Mouse (Mus musculus): ENCODE data around the gene Brms1. TPM values are rescaled to one million over a fixed set of nuclear protein-coding genes. Genes with fewer than 3 reads are reported as not detected.

Gene Brms1
- polyA plus RNA-seq (2012; rRNA removed), result 41.3 and 46.9 TPM in 2 replicates

DNA sequence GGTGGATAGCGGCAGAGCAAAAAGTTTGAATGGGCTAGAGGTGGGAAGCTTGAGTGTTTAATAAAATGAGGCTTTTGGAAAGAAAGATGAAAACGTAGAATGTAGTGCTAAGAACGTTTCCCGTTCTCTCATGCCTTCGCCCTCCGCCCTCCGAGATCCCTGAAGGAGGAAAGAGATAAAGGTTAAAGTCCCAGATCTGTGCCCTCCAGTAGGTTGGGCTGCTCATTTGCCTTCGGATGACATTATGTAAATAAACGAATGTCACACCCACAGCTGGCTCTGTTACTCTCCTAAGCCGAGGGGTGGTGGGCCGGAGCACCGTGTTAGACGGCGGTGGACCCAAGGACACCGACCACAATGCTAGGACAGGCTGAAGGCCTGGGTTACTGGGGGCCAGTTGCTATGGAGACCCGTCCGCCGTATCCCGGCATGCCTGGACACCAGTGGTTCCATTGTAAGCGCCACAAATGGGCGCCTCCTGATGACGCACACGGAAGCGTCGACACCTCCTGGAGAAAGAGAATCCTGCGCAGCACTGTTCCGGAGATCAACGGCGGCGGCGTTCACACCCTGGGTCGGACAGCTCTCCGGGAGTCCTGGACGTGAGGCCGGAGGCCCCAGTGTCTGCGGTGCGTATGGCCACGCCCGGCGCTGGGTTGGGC, at the start of gene Brms1:
Brms1 (plus strand) TSS at position 493 of the 662 bp plus-strand sequence.

DNA sequence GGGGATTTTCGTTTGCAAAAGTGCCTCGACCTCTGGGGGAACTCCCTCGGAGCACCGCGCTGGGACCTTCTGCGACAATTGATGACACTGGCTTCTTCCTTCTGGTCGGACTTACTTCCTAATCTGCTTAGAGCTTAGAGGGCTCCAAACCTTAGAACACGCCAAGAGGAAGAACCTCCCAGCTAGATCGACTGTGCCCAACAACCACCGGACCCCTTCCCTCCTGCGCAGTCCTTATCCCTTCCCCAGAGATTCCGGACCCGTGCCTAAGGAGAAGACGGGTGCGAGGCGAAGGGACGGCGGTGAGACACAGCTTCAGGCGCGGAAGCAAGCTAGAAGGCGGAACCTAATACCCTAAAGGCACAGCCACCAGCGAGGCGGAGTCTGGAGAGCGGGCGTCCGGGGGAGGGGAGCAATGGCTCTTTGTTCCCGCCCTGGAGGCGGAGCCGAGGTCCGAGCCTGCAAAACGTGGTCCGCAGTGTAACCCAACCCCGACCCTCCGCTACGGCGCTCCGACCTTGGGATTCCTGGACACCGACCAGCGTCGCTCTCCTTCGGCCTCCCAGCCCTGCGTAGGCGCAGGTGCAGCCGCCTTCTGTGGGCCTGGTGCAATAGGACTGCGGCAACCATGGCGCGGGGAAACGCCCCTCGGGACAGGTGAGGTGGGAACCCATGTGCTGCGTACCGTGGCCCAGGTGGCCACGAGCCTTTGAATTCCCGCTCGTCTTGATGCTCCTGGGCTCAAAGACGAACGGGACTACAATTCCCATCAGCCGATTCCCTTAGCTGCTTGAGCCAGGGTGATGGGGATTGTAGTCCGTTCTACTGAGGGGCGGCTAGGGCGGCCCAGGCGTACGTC, 17.3 kb upstream of the Brms1 start, which contains the start of gene Slc29a2:
Slc29a2 (plus strand) TSS at position 240 of the 859 bp plus-strand sequence.

DNA sequence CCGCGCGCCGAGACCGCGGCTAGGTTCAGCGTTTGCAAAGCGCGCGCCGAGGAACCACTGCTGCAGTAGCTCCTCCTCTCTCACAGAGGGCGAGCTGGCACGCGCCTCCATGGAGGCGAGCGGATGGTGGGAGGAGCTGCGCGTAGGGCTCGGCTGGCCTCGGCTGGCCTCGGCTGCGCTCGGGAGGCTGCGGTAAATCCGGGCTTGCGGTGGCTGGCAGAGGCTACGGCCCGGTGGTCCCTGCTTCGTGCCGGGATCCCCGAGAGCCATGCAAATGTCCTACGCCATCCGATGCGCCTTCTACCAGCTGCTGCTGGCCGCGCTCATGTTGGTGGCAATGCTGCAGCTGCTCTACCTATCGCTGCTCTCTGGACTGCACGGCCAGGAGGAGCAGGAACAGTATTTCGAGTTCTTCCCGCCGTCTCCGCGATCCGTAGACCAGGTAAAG, 2.4 kb upstream of the Brms1 start, which contains the start of the genes B4gat1 and AC124502.3:
B4gat1 (plus strand) TSS at position 118 of the 448 bp plus-strand sequence.
AC124502.3 (plus strand) TSS at position 183 of the 448 bp plus-strand sequence.

DNA sequence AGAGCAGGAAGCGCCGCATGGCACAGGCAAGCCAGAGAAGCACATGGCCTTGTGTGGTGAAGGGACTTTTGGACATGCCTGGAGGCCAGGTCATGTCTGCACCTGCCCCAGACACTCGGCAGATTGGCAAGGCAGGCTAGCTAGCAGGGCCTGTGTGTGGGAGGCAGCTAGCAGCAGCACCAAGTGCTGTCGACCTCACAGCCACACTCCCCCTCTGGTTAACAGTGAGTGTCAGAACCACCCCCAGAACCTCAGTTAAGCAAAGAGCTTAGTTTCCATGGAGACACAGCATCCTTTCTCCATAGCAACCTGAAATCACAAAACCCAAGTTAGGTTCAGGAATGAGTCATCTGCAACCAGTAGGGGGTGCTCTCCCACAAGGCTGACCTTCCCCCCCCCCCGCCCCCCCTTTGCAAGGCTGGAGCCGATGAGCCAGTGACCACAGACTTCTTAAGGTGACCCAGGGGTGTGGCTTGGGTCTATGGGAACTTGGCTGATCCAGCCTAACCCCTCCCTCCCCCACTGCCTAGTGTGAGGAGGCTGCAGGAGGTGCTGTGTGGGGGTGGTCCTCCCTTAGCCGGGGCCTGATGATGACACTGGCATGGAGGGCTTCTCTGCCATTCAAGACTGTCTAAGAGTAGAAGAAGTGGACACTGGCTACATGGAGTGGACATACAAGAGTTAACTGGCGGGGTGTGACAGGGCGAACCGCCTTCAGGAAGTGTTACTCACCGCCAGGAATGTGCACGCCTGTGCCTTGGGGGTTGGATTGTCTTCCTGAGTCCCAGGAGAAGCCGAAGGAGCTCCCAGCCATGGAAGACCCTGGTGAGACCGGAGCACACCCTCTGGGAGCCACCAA, 9.1 kb downstream of the Brms1 start, which contains the start of gene Rin1:
Rin1 (plus strand) TSS at position 435 of the 859 bp plus-strand sequence.

DNA sequence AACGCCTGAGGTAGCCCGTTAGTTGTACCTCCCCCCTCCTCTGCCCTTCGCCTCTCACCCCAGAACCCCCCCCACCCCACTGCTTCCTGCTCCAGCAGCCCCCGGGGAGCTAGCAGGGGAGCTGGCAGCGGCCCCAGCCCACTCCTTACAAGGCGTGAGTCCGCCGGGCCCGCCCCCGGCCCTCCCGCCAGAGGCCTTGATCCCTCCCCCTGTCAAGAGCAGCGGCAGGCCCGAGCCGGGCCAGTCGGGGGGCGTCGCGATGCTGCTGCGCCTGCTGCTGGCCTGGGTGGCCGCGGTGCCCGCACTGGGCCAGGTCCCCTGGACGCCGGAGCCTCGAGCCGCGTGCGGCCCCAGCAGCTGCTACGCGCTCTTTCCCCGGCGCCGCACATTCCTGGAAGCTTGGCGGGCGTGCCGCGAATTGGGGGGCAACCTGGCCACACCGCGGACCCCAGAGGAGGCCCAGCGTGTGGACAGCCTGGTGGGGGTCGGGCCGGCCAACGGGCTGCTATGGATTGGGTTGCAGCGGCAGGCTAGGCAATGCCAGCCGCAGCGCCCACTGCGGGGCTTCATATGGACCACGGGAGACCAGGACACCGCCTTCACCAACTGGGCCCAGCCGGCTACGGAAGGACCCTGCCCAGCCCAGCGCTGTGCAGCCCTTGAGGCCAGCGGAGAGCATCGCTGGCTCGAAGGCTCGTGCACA, 26.9 kb downstream of the Brms1 start, which contains the start of gene Cd248:
Cd248 (plus strand) TSS at position 212 of the 703 bp plus-strand sequence.

DNA sequence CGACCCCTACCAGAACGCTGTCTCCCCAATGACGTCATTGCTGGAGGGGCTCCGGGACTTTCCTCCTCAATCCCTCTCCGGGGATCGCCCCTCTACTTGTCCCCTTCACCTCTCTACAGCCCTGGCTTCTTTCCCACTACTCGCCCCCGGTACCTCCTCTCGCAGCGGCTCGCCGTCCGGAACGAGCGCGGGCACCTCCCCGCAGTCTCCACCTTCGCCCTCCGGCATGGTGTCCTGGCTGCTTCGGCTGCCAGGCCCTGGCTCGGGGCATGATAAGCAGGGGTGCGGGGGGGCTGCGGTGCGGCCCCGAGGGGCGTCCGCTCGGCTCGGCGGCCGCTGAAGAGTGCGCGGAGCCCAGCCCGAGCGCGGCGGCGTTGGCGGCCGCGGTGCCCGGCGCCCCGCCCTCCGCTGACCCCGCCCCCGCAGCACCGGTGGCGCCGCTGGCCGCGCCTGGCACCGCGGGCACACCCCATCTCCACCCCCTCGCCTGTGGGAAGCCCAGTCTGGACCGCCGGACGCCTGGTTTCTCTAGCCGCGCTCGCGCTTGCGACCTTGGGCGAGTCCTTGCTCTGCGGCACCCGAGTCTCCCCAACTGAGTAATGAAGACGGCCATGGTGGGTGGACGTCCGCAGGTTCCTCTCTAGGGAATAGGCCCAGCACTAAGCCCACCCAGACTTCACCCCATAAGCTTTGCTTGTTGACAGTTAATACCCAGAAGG, 44.1 kb downstream of the Brms1 start, which contains the start of gene Tmem151a:
Tmem151a (minus strand) TSS at position 387 of the 719 bp plus-strand sequence.

DNA sequence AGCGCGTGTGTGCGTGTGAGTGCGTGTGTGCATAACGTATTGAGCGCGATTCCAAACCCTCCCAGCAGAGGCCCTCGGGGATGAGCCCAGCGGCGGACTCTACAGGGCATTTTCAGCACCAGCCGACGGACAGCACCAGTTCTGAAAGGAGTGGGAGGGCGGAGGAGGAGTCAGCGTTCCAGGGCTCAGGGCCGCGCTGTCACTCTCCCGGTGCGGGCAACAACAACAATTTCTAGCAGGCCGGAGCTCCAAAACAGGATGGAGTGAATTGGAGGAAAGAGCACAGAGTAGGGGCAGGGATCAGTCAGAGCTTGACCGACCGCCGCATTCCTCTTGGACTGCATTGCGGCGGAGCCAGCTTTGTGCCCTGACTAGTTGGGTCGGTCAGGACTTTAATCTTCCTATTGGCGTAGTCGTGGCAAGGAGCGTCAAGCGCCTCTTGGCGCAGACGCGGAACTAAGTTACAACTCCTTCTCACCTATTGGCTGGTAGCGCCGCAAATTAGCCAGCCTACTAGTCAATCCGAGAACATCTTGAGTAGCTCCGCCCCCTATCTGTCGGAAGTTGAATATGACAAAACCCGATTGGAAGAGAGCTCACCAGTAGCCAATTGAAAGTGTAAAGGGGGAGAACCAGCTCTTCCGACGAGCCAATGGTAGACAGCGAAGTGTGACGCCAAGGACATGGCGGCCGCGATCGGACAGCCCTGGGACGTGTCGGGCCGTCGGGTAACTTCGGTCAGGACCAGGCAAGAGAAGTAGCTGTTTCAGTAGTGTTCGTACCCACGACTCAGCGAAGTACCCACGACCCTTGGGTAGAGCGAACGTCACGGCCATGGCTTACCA, 47.0 kb downstream of the Brms1 start, which contains the start of gene Yif1a:
Yif1a (plus strand) TSS at position 655 of the 845 bp plus-strand sequence.

DNA sequence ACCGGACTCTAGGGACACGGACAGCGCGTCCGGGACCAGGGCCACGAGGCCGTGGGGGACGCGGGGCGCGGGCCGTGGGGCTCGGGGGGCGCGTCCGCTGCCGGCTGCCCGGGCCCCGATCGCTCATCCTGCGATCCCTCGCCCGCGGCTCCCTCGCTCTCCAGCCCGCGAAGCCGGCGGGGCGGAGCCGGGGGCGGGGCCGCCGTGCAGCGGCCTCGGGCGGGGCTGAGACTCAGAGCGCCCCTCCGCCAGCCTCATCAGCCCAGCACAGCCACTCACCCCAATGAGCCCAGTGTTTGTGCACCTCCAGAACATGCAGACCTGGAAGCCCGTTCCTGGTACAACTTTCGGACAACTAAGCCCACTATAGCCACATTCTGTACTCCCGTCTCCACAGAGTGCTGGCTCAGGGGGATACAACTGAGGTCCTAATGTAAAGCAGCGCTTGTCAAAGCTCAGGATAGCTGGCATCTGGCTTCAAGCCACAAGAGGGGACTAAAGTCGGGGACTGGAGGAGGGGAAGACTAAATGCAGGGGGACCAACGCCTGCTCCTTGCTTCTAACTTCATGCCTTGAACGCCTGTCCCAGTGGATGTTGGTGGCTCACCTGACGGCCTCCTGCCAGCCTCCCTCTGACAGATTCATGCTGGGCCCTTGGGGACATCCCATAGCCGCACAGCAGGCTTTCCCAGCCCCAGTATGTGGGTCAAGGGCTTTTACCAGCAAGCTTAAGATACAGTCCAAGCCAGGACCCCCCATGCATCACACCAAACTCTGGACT, 57.4 kb downstream of the Brms1 start, which contains the start of gene Cnih2:
Cnih2 (minus strand) TSS at position 159 of the 781 bp plus-strand sequence.

Other genes with a start within 250 kb of the Brms1 start
- gene Rbm4, start 247.5 kb upstream of the Brms1 start, polyA plus RNA-seq (2012; rRNA removed), result 150 and 168 TPM in 2 replicates
- 17.5 and 26.3 TPM in 2 replicates for gene Gm21992, start 229.7 kb upstream of the Brms1 start, polyA plus RNA-seq (2012; rRNA removed)
- gene Rbm14, start 229.7 kb upstream of the Brms1 start, polyA plus RNA-seq (2012; rRNA removed), result 59.1 and 61.9 TPM in 2 replicates
- gene Ccs, start 202.0 kb upstream of the Brms1 start, polyA plus RNA-seq (2012; rRNA removed), result 44.2 and 54.2 TPM in 2 replicates
- gene Ccdc87, start 202.0 kb upstream of the Brms1 start, polyA plus RNA-seq (2012; rRNA removed), result 0.28 and 0.48 TPM in 2 replicates
- gene Ctsf, start 186.2 kb upstream of the Brms1 start, polyA plus RNA-seq (2012; rRNA removed), result 58.6 and 72.9 TPM in 2 replicates
- gene Actn3, start 163.4 kb upstream of the Brms1 start, polyA plus RNA-seq (2012; rRNA removed), result 1.3 and 2.9 TPM in 2 replicates
- gene Zdhhc24, start 162.7 kb upstream of the Brms1 start, polyA plus RNA-seq (2012; rRNA removed), result 33.2 and 34.5 TPM in 2 replicates
- gene Bbs1, start 134.7 kb upstream of the Brms1 start, polyA plus RNA-seq (2012; rRNA removed), result 18.7 and 18.8 TPM in 2 replicates
- 110 and 111 TPM in 2 replicates for gene Dpp3, start 113.1 kb upstream of the Brms1 start, polyA plus RNA-seq (2012; rRNA removed)
- gene Peli3, start 98.2 kb upstream of the Brms1 start, polyA plus RNA-seq (2012; rRNA removed), result 8.6 and 9.1 TPM in 2 replicates
- gene Mrpl11, start 79.2 kb upstream of the Brms1 start, polyA plus RNA-seq (2012; rRNA removed), result 86.3 and 93.6 TPM in 2 replicates
- 4.5 and 4.8 TPM in 2 replicates for gene Npas4, start 51.0 kb upstream of the Brms1 start, polyA plus RNA-seq (2012; rRNA removed)
- gene Slc29a2, start 17.5 kb upstream of the Brms1 start, polyA plus RNA-seq (2012; rRNA removed), result 22.4 and 26.9 TPM in 2 replicates
- gene B4gat1, start 2.5 kb upstream of the Brms1 start, polyA plus RNA-seq (2012; rRNA removed), result 34.8 and 39.6 TPM in 2 replicates
- gene AC124502.3, start 2.5 kb upstream of the Brms1 start, polyA plus RNA-seq (2012; rRNA removed), result 2.7 and 3.4 TPM in 2 replicates
- gene Rin1, start 9.1 kb downstream of the Brms1 start, polyA plus RNA-seq (2012; rRNA removed), result 3.0 and 3.7 TPM in 2 replicates
- 18.0 and 35.0 TPM in 2 replicates for gene Cd248, start 26.7 kb downstream of the Brms1 start, polyA plus RNA-seq (2012; rRNA removed)
- gene Tmem151a, start 44.2 kb downstream of the Brms1 start, polyA plus RNA-seq (2012; rRNA removed), result 6.5 and 8.1 TPM in 2 replicates
- 65.4 and 72.8 TPM in 2 replicates for gene Yif1a, start 47.2 kb downstream of the Brms1 start, polyA plus RNA-seq (2012; rRNA removed)
- 313 and 334 TPM in 2 replicates for gene Cnih2, start 57.2 kb downstream of the Brms1 start, polyA plus RNA-seq (2012; rRNA removed)
- gene Rab1b, start 65.7 kb downstream of the Brms1 start, polyA plus RNA-seq (2012; rRNA removed), result 175 and 180 TPM in 2 replicates
- 109 and 115 TPM in 2 replicates for gene Klc2, start 77.2 kb downstream of the Brms1 start, polyA plus RNA-seq (2012; rRNA removed)
- gene Pacs1, start 231.8 kb downstream of the Brms1 start, polyA plus RNA-seq (2012; rRNA removed), result 45.1 and 54.2 TPM in 2 replicates